Mouse (Mus musculus): ENCODE data around the gene Wdr54. TPM values are rescaled to one million over a fixed set of nuclear protein-coding genes. Genes with fewer than 3 reads are reported as not detected.

Gene Wdr54
- polyA plus RNA-seq, 2 experiments, result 0.32 to 0.44 TPM

GRCm38 (mm10) chr6:83186946-83187345, 30.7 kb upstream of the Wdr54 start:
- Histone ChIP-seq H3K27ac (no peak overlapping the region), H3K4me1 (replicated peaks; ENCODE audit: control insufficient read depth in 2 of 2, insufficient read depth in 2 of 2, low read length in 1 of 2) (no peaks in the 10 kb centered on the region), H3K4me2 (ENCODE audit: low read depth) (no peak overlapping the region), H3K36me3 (replicated peaks; ENCODE audit: control insufficient read depth, insufficient read depth, low read depth) (peaks cover 18% of the 10 kb centered on the region), H3K9ac (replicated peaks) (no peak overlapping the region), H3K4me3 (ENCODE audit: insufficient read depth in 1 of 2, low read depth in 2 of 2, low read length in 2 of 2) (no peak overlapping the region), H3K27me3 (ENCODE audit: control insufficient read depth, insufficient read depth, low read length) (no peaks in the 10 kb centered on the region), H3K9me3 (ENCODE audit: control insufficient read depth, low read length) (no peaks in the 10 kb centered on the region)
- DNase-seq (ENCODE audit: low read depth in 3 of 3, low spot score in 3 of 3) (no peak), ATAC-seq (ENCODE audit: insufficient read depth) (no peak)
- TF ChIP-seq CTCF (IDR thresholded peaks at IDR 0.05; ENCODE audit: low read depth) (no peak), EP300 (IDR thresholded peaks at IDR 0.05; ENCODE audit: low read depth) (no peak)
- 70% methylated on average over 2 of the region's 2 CpGs for WGBS (ENCODE audit: insufficient replicate concordance)

- Histone ChIP-seq H3K9me3 (ENCODE audit: control insufficient read depth, low read length) (no peaks in the 10 kb centered on the region), H3K9ac (replicated peaks) (no peak overlapping the region), H3K4me2 (ENCODE audit: low read depth) (no peak overlapping the region), H3K4me3 (ENCODE audit: insufficient read depth in 1 of 2, low read depth in 2 of 2, low read length in 2 of 2) (no peak overlapping the region), H3K36me3 (replicated peaks; ENCODE audit: control insufficient read depth, insufficient read depth, low read depth) (peaks cover 13% of the 10 kb centered on the region), H3K27ac (no peak overlapping the region), H3K27me3 (ENCODE audit: control insufficient read depth, insufficient read depth, low read length) (no peaks in the 10 kb centered on the region), H3K4me1 (replicated peaks; ENCODE audit: control insufficient read depth in 2 of 2, insufficient read depth in 2 of 2, low read length in 1 of 2) (no peaks in the 10 kb centered on the region)
- DNase-seq (ENCODE audit: low read depth in 3 of 3, low spot score in 3 of 3) (no peak), ATAC-seq (ENCODE audit: insufficient read depth) (no peak)
- TF ChIP-seq EP300 (IDR thresholded peaks at IDR 0.05; ENCODE audit: low read depth) (no peak), CTCF (IDR thresholded peaks at IDR 0.05; ENCODE audit: low read depth) (no peak)
- 21% methylated on average over 25 of the region's 25 CpGs for WGBS (ENCODE audit: insufficient replicate concordance)
Observed at GRCm38 (mm10) chr6:83185895-83186861, 30.0 kb upstream of the Wdr54 start.

DNA sequence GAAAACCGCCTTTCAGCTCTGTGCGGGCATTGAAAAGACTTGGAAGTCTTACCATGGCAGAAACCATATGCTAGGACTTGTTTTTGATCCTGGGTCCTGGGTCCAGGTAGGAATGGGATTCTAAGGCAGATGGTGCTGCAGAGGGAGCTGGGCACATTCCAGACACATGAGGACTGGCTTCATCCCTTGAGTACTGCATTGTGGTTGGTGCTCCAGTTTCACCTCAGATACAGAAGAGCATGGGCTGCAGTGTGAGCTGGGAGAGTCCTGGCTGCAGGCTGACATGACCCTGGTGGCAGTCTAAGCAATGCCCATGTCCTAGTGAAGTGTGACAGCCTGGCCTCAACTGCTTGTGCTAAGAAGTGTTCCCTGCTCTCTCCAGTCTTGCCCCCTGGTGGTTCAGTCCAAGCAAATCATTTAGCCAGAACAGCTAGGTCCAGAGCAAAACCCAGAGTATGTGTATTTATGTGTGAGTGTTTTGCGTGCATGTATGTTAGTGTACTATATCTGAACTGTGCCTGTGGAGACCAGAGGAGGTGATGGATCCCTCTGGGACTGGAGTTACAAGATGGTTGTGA, 28.8 kb upstream of the Wdr54 start:
- no peaks in the 10 kb centered on the region for H3K4me1 ChIP-seq (replicated peaks; ENCODE audit: control insufficient read depth in 2 of 2, insufficient read depth in 2 of 2, low read length in 1 of 2)
- no peak overlapping the region for H3K4me2 ChIP-seq (ENCODE audit: low read depth)
- ATAC-seq (ENCODE audit: insufficient read depth) (no peak), DNase-seq (ENCODE audit: low read depth in 3 of 3, low spot score in 3 of 3) (no peak)
- H3K4me3 ChIP-seq (ENCODE audit: insufficient read depth in 1 of 2, low read depth in 2 of 2, low read length in 2 of 2), result no peak overlapping the region
- peaks cover 8% of the 10 kb centered on the region for H3K36me3 ChIP-seq (replicated peaks; ENCODE audit: control insufficient read depth, insufficient read depth, low read depth)
- no peak overlapping the region for H3K27ac ChIP-seq
- no peaks in the 10 kb centered on the region for H3K27me3 ChIP-seq (ENCODE audit: control insufficient read depth, insufficient read depth, low read length)
- 72% methylated on average over 3 of the region's 3 CpGs for whole genome bisulfite sequencing (ENCODE audit: insufficient replicate concordance)
- TF ChIP-seq EP300 (IDR thresholded peaks at IDR 0.05; ENCODE audit: low read depth) (no peak), CTCF (IDR thresholded peaks at IDR 0.05; ENCODE audit: low read depth) (peak; percentile 67)
- no peaks in the 10 kb centered on the region for H3K9me3 ChIP-seq (ENCODE audit: control insufficient read depth, low read length)
- no peak overlapping the region for H3K9ac ChIP-seq (replicated peaks)

DNA sequence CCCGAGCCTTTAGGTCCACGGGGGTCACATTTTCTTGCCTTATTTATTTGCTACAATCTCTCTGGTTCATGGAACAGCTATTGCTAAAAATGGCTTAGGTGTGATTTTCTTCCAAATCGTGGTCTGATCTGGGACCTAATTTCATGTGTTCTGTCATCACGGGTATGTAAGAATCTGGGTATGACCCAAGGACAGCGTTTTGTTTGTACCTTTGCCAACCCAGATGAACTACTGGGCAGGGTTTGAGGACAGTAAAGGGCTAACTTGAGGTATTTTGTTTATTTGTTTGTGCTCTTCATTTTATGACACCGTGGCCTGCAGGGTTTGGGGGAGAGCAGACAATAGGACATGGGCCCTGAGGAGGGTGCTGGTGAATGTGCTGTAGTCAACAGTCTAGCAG, 24.4 kb upstream of the Wdr54 start:
- DNase-seq (ENCODE audit: low read depth in 3 of 3, low spot score in 3 of 3), result no peak
- Histone ChIP-seq H3K36me3 (replicated peaks; ENCODE audit: control insufficient read depth, insufficient read depth, low read depth) (no peaks in the 10 kb centered on the region; the same call in 1 of the 2 replicates), H3K4me2 (ENCODE audit: low read depth) (no peak overlapping the region), H3K4me3 (ENCODE audit: insufficient read depth in 1 of 2, low read depth in 2 of 2, low read length in 2 of 2) (no peak overlapping the region), H3K9me3 (ENCODE audit: control insufficient read depth, low read length) (no peaks in the 10 kb centered on the region), H3K4me1 (replicated peaks; ENCODE audit: control insufficient read depth in 2 of 2, insufficient read depth in 2 of 2, low read length in 1 of 2) (no peaks in the 10 kb centered on the region), H3K27me3 (ENCODE audit: control insufficient read depth, insufficient read depth, low read length) (no peaks in the 10 kb centered on the region), H3K27ac (no peak overlapping the region), H3K9ac (replicated peaks) (no peak overlapping the region)
- TF ChIP-seq EP300 (IDR thresholded peaks at IDR 0.05; ENCODE audit: low read depth), result no peak
- TF ChIP-seq CTCF (IDR thresholded peaks at IDR 0.05; ENCODE audit: low read depth), result no peak
- no peak for ATAC-seq (ENCODE audit: insufficient read depth)
- 59% methylated on average over 6 of the region's 6 CpGs for WGBS (ENCODE audit: insufficient replicate concordance)
